Mouse (Mus musculus) thymus, adult 2 months (tissue): ENCODE results near the gene Tspan32. TPM values are rescaled to one million over a fixed set of nuclear protein-coding genes. Genes with fewer than 3 reads are reported as not detected.

Source experiments
- DNase-seq: peaks from one replicate; pipeline ENCODE4 v3.0.0; 2021
- H3K27ac ChIP-seq: fragments of 200-500 bp; 2 replicates; pipeline ENCODE4 v1.5.1; 2012; ENCODE audit warnings: low read length, control low read depth; ENCODE audit not compliant: control insufficient read depth, insufficient read depth
- H3K27me3 ChIP-seq: fragments of 200-500 bp; 2 replicates; pipeline ENCODE4 v1.6.1; 2012; ENCODE audit warnings: mild to moderate bottlenecking, low read length, moderate library complexity, mixed read lengths; ENCODE audit not compliant: control insufficient read depth, insufficient read depth
- H3K36me3 ChIP-seq: fragments of 200-500 bp; 2 replicates; pipeline ENCODE4 v1.6.1; 2012; ENCODE audit warnings: mild to moderate bottlenecking, low read length, moderate library complexity; ENCODE audit not compliant: control insufficient read depth, insufficient read depth
- H3K4me1 ChIP-seq: fragments of 200-500 bp; replicated peaks from 2 replicates; pipeline ENCODE4 v1.6.1; 2012; ENCODE audit warnings: low read length; ENCODE audit not compliant: control insufficient read depth, insufficient read depth
- H3K4me3 ChIP-seq: fragments of 200-500 bp; 2 replicates; pipeline ENCODE4 v1.5.1; 2012; ENCODE audit warnings: mild to moderate bottlenecking, low read length, control low read depth, moderate library complexity; ENCODE audit not compliant: control insufficient read depth, insufficient read depth
- CTCF ChIP-seq: fragments of 200-500 bp; IDR thresholded peaks from 2 replicates; pipeline ENCODE4 v1.5.1; 2012; ENCODE audit warnings: mild to moderate bottlenecking, control low read depth, low read length, moderate library complexity, borderline replicate concordance; ENCODE audit not compliant: control insufficient read depth, poor library complexity, insufficient read depth; ENCODE audit errors: extremely low read depth
- POLR2A ChIP-seq: fragments of 200-500 bp; IDR thresholded peaks from 2 replicates; pipeline ENCODE4 v1.6.1; 2012; ENCODE audit warnings: mild to moderate bottlenecking, low read length, control low read depth, moderate library complexity; ENCODE audit not compliant: control insufficient read depth, poor library complexity, insufficient read depth; ENCODE audit errors: extremely low read depth
- WGBS: fragments of 180-500 bp; shearing (Covaris S2); methylation state at CpG from one replicate; pipeline ENCODE4 v1.1.7; 2018; 5-methylcytosine and 5-hydroxymethylcytosine counted together
- polyA plus RNA-seq: library from polyadenylated mRNA; depleted of rRNA; stranded (reverse); fragments of >200 nt; gene quantifications from 2 replicates; pipeline ENCODE4 v1.2.3, GENCODE M21; 2012

Gene Tspan32
- polyA plus RNA-seq, 1 experiment = 92.3 TPM

GRCm38 (mm10) chr7:143042897-143043300 lies 38.1 kb downstream of the Tspan32 start:
- no peaks in the 10 kb centered on the region for H3K27me3 ChIP-seq
- WGBS = 30% methylated on average over 3 of the region's 3 CpGs
- H3K4me1 ChIP-seq = no peaks in the 10 kb centered on the region; the same call in 1 of the 2 replicates
- no peak overlapping the region for H3K27ac ChIP-seq
- no peaks in the 10 kb centered on the region for H3K36me3 ChIP-seq
- no peak for DNase-seq
- H3K4me3 ChIP-seq = no peak overlapping the region
- TF ChIP-seq POLR2A (no peak), CTCF (no peak)

- Histone ChIP-seq H3K27me3 (no peaks in the 10 kb centered on the region), H3K27ac (no peak overlapping the region), H3K4me1 (no peaks in the 10 kb centered on the region; the same call in 1 of the 2 replicates), H3K36me3 (no peaks in the 10 kb centered on the region), H3K4me3 (no peak overlapping the region)
- TF ChIP-seq CTCF = no peak
- TF ChIP-seq POLR2A = no peak
- 90% methylated on average over 2 of the region's 2 CpGs for WGBS
- DNase-seq = no peak
Observed at GRCm38 (mm10) chr7:143044049-143044825, 39.4 kb downstream of the Tspan32 start.

- Histone ChIP-seq H3K4me3 (no peak overlapping the region), H3K4me1 (no peaks in the 10 kb centered on the region; the same call in 1 of the 2 replicates), H3K27ac (no peak overlapping the region), H3K27me3 (no peaks in the 10 kb centered on the region), H3K36me3 (no peaks in the 10 kb centered on the region)
- TF ChIP-seq POLR2A (no peak), CTCF (no peak)
- no peak for DNase-seq
Observed at GRCm38 (mm10) chr7:143044826-143045206, 40.0 kb downstream of the Tspan32 start.

GRCm38 (mm10) chr7:143046358-143046757 lies 41.5 kb downstream of the Tspan32 start:
- H3K27ac ChIP-seq = no peak overlapping the region
- no peak overlapping the region for H3K4me3 ChIP-seq
- WGBS = 73% methylated on average over 7 of the region's 7 CpGs
- TF ChIP-seq POLR2A (no peak), CTCF (no peak)
- no peaks in the 10 kb centered on the region for H3K27me3 ChIP-seq
- no peaks in the 10 kb centered on the region for H3K36me3 ChIP-seq
- H3K4me1 ChIP-seq = no peaks in the 10 kb centered on the region; the same call in 1 of the 2 replicates
- DNase-seq = no peak

- TF ChIP-seq POLR2A (no peak), CTCF (no peak)
- no peaks in the 10 kb centered on the region for H3K27me3 ChIP-seq
- H3K4me1 ChIP-seq = peaks cover 11% of the 10 kb centered on the region
- DNase-seq = no peak
- no peak overlapping the region for H3K27ac ChIP-seq
- H3K4me3 ChIP-seq = no peak overlapping the region
- no peaks in the 10 kb centered on the region for H3K36me3 ChIP-seq
- WGBS = 89% methylated on average over 3 of the region's 3 CpGs
Observed at GRCm38 (mm10) chr7:143049331-143049730, 44.5 kb downstream of the Tspan32 start.

GRCm38 (mm10) chr7:143049841-143050816 lies 45.3 kb downstream of the Tspan32 start:
- DNase-seq = no peak
- Histone ChIP-seq H3K36me3 (no peaks in the 10 kb centered on the region), H3K27ac (no peak overlapping the region), H3K4me3 (no peak overlapping the region), H3K4me1 (peaks cover 19% of the 10 kb centered on the region), H3K27me3 (no peaks in the 10 kb centered on the region)
- TF ChIP-seq CTCF (no peak), POLR2A (no peak)
- 71% methylated on average over 3 of the region's 3 CpGs for WGBS
